Mouse (Mus musculus) urinary bladder, postnatal 25 days (tissue): Measurements from ENCODE around the gene Cd180.
"Not testable (repeated sequence)": the region's sequence is repeated elsewhere in the genome, so short reads cannot be mapped to it uniquely, and the experiment has no call there.

Source experiments
- DNase-seq: peaks from one replicate; pipeline ENCODE4 v3.0.0; 2022; ENCODE audit warnings: low spot score

Cd180 gene

DNA sequence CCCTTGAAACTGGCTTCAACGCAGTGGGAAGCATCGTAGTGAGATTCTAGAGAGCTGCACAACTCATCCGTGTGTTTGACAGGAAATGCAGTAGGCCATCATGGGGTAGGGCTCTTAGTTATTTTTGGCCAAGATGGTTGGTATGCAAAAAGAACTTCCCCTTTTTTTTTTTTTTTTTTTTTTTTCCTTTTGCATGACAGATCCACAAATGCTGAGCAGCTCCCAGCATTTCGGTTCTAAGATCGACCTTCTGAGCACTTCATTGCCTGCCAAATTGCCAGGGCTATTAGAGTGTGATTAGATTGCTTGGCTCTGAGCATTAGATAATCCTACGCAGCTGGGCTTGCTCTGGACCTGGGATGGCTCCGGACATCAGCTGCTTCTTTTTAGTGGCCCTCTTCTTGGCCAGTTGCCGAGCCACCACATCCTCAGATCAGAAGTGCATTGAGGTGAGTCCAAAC is at the start of gene Cd180:
TSS of gene Cd180 (plus strand) at position 218 of the 461 bp plus-strand sequence.
- DNase-seq = no peak

- no peak for DNase-seq
Observed at GRCm38 (mm10) chr13:102644344-102644743, 49.0 kb upstream of the Cd180 start.

DNA sequence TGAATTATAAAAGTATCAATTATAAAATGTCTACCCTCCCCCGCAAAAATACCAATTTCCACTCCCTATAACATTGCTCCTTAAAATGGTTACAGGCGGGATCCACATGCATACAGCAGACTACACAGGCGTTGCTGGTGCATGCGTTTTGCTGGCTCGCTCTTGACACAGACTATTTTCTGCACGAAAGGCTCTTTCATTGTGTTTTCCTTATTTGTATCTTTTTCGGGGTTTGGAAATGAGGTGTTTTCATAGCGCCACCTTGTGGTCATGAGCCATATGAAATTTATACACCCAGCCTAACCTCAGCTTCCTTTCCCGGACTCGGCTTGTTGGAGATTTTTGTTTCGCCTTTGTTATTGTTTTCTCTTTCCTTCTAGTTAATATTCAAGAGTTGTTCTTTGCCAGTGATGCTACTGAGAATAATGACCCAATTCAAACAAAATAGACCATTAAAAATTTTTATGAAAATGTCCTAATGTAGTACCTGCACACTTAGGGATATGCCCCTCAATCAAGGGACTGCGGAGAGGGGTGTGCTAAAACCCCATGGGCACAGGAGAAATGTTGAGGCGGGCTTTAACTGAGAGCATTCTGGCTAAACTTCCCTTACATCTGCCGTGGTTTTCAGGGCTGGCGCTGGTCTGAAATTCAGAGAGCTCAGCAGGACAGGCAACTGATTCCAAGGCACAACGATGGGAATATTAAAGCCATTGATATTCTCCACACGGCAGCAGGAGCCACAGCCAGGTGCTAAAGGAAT is 48.4 kb upstream of the Cd180 start:
- DNase-seq = peak; percentile 66

DNA sequence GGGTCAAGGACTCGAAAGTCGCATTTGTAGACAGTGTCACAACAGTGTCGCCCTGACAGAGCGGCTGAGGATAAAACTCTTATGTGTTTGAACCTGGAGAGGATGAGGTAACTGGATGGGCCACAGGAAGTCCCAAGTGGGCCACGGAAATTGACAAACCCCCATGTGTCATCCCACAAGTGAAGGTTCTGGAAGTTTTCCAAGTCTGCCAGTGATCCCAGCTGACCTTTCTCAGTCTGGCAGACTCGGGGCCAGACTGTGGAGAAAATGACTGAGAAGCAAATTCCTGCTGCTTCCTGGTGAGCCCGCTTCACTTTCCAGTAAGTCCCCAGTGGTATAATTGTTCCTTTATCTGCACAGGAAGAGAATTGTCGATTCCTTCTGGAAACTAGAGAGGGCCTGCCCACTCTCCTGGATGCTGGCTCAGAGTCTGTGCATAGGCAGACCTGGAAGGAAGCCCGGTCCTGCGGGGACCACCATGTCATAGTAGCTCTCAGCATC is 47.0 kb upstream of the Cd180 start:
- DNase-seq = no peak

GRCm38 (mm10) chr13:102647511-102647910 is 45.8 kb upstream of the Cd180 start:
- no peak for DNase-seq

GRCm38 (mm10) chr13:102652303-102652889 is 41.0 kb upstream of the Cd180 start:
- no peak for DNase-seq

DNA sequence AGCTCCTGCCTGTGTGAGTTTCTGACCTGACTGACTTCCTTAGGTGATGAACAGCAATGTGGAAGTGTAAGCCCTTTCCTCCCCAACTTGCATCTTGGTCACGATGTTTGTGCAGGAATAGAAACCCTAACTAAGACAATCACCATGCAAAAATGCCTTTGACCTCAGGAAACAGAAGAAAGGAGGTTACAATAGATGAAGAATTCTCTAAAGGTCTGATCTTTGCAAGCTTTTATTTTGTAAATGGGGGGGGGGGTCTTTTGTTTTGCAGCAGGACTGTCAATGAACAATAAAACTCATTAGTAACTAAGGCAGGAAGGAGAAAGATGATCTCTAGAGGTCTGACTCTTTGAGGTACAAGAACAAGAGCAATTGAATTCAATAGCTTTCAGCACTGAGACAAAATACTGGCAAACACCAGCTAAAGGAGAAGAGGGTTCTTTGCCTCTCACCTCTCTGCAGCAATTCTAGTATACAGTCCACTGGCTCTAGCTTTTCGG is 38.2 kb upstream of the Cd180 start:
- DNase-seq = no peak

GRCm38 (mm10) chr13:102656153-102656690 is 37.1 kb upstream of the Cd180 start:
- no peak for DNase-seq

DNA sequence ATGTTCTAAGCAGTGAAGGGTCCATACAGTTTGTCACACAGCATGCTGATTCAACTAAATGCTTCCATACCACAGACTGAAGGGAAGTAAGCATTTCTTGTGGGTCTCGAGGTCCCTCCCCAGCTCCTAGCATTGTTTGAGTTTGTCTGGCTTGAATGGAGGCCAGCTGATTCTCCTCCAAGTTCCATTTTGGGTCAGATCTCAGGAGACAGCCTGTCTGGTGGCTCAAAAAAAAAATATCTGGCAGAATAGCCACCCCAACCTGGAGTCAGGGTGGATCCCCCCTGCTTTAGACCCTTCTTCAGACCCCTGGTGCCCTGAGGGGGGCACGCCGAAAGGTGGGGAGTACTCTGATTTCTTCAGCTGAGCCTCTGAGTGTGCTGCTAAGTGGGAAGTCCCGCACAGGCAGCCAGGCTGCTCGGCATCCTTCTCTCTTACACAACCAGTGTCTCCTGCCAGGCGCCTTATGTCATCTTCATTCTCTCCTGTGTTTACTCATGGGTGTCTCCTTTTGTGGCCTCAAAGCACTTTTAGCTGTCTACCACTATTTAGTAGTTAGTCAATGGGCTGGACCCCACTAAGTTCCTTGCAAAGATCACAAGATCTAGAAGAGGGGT is 35.0 kb upstream of the Cd180 start:
- peak; percentile 31 for DNase-seq

GRCm38 (mm10) chr13:102664041-102664440 is 29.3 kb upstream of the Cd180 start:
- no peak for DNase-seq

DNA sequence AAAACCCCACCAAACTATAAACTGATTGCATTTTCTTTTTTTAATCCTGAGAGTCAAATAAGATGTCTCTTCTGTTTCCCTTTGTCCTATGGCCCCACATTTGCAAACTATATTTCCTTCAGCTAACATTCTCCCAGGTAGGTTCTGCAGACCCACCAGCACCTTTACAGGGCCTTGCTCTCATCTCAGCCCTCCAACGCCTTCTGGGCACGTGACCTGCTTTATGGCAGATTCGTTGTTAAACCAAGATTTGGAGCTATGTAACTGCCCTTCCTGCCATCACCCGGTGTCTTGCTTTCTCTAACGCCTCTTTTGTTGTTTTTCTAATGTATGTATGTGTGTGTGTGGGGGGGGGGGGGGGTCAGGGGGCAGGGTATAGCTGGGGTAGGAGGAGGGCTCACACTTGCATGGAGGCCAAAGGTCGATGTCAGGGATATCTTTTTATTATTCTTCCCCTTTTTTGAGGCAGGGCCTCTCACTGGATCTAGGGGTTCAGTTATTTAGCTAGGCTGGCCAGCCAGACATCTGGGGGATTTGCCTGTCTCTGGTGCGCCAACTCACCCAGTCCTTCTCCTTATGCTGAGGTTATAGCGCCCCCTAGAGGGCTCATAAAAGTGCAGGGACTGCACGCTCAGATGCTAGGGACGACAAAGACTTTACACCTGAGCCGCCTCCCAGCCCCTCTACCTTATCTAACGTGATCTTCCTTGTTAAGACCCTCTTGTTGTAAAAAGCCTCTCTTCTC is 28.3 kb upstream of the Cd180 start:
- DNase-seq = no peak

- no peak for DNase-seq
Observed at GRCm38 (mm10) chr13:102665588-102666232, 27.6 kb upstream of the Cd180 start.

DNA sequence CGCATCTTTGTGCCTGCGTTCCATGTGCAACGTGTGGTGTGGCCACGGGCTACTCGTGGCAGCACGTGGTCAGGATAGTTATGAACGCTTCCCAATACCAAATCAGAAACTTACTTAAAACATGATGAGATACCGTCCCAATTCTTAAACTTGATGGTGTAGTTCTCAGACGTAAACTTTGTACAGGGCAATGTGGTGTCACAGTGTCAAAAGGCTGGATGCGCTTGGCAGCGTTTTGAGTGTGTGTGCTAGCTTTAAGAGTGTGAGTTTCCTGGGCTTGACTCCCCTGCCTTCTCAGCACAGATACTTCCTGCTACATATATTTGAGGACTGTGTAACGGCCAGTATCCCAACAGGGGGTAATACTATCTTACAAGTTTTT is 27.1 kb upstream of the Cd180 start:
- no peak for DNase-seq

DNA sequence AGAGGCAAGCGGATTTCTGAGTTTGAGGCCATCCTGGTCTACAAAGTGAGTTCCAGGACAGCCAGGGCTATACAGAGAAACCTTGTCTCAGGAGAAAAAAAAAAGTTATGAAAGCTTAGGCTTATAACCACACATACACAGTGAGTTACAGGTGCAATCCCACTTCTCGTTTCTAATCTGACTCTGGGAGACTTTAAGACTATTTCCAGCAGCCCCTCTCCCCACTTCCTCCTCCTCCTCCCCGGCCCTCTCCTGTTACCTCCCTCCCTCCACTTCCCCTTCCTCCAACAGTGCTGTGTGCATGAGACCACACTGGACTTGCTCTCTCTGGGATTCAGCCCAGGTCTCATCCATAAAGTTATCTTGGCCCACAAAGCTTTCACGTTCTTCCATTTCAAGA is 26.6 kb upstream of the Cd180 start:
- no peak for DNase-seq

DNA sequence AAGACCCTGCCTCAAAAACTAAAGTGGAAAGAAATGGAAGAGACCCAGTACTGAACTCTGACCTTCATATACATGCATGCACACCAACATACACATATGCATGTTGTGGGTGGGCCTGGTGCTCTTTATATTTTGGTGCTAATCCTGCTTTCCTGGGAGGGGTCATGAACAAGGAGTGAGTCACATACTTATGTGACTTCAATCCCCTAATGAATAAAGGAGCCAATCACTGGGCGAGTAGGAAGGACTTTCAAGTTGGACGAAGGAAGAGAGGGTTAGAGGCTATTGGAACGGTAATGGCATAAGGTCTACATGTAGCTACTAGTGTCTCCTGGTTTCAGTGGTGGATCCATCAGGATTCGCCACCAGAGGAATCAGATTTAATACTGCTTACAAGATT is 26.0 kb upstream of the Cd180 start:
- no peak for DNase-seq

DNA sequence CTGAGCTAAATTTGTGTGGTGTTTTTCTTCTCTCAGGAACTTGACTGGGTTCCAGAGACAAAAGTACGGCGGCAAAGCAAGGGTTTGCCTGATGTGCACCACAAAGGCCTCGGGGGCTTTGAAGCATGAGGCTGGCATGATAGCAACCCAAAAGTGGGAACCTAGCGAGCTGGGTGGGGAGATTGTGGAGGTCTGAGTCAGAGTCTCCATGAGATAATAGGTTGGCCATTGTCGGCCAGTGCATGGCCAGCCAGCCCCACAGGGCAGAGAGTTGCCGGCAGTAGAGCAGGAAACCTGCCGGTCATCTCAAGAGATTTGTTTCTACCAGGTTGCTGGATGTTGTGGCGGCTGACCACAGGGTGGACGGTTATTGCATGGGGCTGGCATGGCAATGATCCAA is 25.5 kb upstream of the Cd180 start:
- DNase-seq = no peak

DNA sequence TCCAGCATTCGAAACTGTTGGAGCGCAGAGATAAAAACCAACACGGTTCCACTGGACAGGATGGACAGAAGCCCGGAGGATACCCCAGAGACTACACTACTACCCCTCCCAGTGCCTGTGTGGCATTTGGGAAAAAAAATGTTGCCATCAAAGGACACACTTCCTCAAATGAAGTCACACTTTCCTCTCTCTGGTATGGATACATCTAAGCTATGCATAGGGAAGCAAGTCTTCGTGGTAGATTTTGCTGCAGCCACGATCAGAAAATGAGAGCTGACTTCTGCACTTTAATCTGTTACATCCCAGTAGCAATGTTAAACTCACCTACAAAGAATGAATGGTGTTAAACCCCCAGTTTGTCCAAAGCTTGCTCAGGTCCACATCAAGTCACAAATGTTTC is 24.4 kb upstream of the Cd180 start:
- no peak for DNase-seq

GRCm38 (mm10) chr13:102669522-102670256 is 23.7 kb upstream of the Cd180 start:
- DNase-seq = no peak

DNA sequence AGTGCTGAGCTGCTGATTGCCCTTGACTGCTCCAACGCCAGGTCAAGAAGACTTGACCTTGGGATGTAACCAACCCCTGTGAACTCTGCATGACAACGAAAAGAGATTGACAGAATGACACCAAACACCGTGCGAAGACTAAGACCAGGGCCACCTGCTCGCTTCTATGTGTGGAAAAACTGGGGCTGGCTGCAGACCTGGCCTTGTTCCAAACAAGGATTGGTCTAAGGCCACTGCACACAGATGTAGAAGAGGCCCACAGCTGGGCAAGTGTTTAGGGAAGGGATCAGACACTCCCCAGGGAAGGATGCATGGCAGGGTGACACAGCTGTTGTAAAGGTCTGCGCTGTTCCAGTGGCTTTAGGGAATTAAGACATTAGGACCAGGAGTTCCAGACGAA is 22.9 kb upstream of the Cd180 start:
- DNase-seq = no peak

DNA sequence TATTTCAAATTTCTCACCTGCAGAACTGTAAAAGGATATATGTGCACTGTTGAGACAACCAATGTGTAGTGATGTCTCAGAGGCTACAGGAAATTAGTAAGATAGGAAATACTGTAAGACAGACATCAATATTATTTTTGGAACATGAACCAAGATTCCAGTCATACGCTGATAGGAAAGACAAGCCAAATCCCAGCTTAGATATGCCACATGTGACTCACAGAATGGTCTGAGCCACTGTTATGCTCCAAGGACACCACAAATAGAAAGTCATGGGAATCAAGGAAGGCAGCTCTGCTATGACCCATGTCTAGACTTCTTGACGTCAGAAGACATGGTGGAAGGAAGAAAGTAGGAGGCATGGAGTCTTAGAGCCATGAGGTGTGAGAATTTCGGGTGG is 19.3 kb upstream of the Cd180 start:
- DNase-seq = no peak

- not testable (repeated sequence) for DNase-seq
Observed at GRCm38 (mm10) chr13:102677602-102678001, 15.8 kb upstream of the Cd180 start.
